Mouse (Mus musculus): ENCODE measurements around the gene Ndel1. TPM values are rescaled to one million over a fixed set of nuclear protein-coding genes. Genes with fewer than 3 reads are reported as not detected.

Ndel1 gene
- total and polyA plus RNA-seq, 3 experiments = 26.2 to 64.3 (median 39.4) TPM

DNA sequence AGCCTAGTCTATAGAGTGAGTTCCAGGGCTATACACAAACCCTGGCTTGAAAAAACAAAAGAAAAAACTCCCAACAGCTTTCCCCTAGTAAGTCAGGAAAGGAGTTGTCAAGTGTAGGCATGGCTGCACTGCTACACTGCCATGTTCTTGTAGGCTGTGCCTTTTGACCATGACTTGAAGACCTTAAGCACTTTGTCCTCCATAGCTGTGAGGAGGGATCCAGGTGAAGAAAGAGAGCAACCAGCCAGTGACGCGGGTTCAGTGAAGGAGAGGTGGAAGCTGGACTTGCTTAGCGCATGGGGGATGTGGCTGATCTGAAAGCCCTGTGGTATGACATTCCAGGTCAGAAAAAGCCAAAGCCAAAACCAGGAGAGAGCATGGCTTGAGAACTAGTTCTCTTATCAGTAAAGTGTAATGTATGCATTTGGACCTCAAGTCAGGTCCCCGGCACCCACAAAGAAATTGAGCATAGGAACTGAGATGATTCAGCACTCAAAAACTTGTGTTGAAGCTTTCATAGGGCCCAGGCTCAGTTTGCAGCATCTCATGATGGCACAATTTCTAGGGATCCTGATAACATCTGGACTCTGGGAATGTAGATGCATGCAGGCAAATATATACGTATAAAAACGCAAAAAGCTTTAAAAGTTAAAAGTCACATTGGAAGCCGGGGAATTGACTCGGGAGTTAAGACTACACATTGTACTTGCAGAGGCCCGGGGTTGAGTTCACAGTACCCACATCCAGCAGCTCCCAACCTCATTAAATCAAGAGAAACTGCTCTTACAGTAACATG is 34.2 kb upstream of the Ndel1 start:
- no peak for DNase-seq (ENCODE audit: low spot score)
- no peaks in the 10 kb centered on the region for H3K9me3 ChIP-seq (replicated peaks)
- peaks cover 46% of the 10 kb centered on the region for H3K4me1 ChIP-seq (ENCODE audit: insufficient read depth, low read depth, low read length)
- no peak overlapping the region for H3K4me3 ChIP-seq (ENCODE audit: low read depth, low read length)
- TF ChIP-seq TAL1 (conservative IDR thresholded peaks at IDR 0.05; ENCODE audit: low read depth, low read length) (no peak), GATA1 (IDR thresholded peaks at IDR 0.05; ENCODE audit: borderline replicate concordance, low read length) (no peak), GATA2 (IDR thresholded peaks at IDR 0.05; ENCODE audit: borderline replicate concordance, low read depth, low read length) (no peak), POLR2AphosphoS5 (IDR thresholded peaks at IDR 0.05; ENCODE audit: insufficient replicate concordance, low read depth, low read length) (0 out of 2 replicates have a peak, but pooled peaks have one; percentile 44), CTCF (IDR thresholded peaks at IDR 0.05; ENCODE audit: low read depth, low read length) (no peak)
- H3K36me3 ChIP-seq (replicated peaks) = peaks cover 51% of the 10 kb centered on the region
- peaks cover 2% of the 10 kb centered on the region; the same call in 1 of the 2 replicates for H3K27me3 ChIP-seq (ENCODE audit: insufficient read depth, low read length)
- ATAC-seq (ENCODE audit: extremely low read depth, insufficient number of reproducible peaks, low FRiP score, poor library complexity, severe bottlenecking) = no peak

- TF ChIP-seq GATA2 (IDR thresholded peaks at IDR 0.05; ENCODE audit: borderline replicate concordance, low read depth, low read length) (no peak), CTCF (IDR thresholded peaks at IDR 0.05; ENCODE audit: low read depth, low read length) (no peak), POLR2AphosphoS5 (IDR thresholded peaks at IDR 0.05; ENCODE audit: insufficient replicate concordance, low read depth, low read length) (no peak), TAL1 (conservative IDR thresholded peaks at IDR 0.05; ENCODE audit: low read depth, low read length) (no peak), GATA1 (IDR thresholded peaks at IDR 0.05; ENCODE audit: borderline replicate concordance, low read length) (no peak)
- H3K36me3 ChIP-seq (replicated peaks) = peaks cover 51% of the 10 kb centered on the region
- no peaks in the 10 kb centered on the region for H3K9me3 ChIP-seq (replicated peaks)
- peaks cover 3% of the 10 kb centered on the region for H3K27me3 ChIP-seq (ENCODE audit: insufficient read depth, low read length)
- H3K4me3 ChIP-seq (ENCODE audit: low read depth, low read length) = no peak overlapping the region
- H3K4me1 ChIP-seq (ENCODE audit: insufficient read depth, low read depth, low read length) = peaks cover 49% of the 10 kb centered on the region
- ATAC-seq (ENCODE audit: extremely low read depth, insufficient number of reproducible peaks, low FRiP score, poor library complexity, severe bottlenecking) = no peak
- DNase-seq (ENCODE audit: low spot score) = no peak
These were observed 33.5 kb upstream of the Ndel1 start for GRCm38 (mm10) chr11:68905138-68905531.

DNA sequence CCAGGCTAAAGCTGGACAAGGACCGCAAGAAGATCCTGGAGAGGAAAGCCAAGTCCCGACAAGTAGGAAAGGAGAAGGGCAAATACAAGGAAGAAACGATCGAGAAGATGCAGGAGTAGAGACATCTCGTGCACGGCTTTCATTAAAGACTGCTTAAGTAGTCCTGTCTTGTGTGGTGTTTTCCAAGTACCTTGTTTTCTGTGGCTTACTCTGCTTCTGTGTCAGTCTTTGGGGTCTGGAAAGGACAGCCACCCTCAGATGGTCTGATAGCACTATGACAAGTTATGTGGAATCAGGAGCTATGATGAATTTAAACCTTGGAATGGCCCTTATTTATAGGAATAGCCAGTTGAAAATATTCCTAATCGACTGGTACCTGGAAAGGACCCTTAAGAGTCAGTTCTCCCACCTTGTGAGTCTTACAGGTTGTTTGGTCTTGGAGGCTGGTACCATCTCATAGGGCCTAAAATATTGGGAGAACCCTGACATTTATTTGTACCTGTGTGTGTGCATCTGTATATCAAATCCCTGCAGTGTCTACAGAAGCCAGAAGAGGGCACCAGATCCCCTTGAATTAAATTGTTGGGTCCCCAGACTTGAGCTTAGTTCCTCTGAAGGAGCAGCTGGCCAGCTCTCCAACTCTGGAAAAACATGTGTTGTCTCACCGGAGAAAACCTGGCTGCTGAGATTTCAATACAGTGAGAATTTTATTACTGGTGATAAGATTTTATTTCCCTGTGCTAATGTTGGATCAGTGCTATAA is 32.9 kb upstream of the Ndel1 start:
- peaks cover 51% of the 10 kb centered on the region for H3K36me3 ChIP-seq (replicated peaks)
- no peak overlapping the region; the same call in 1 of the 2 replicates for H3K4me3 ChIP-seq (ENCODE audit: low read depth, low read length)
- DNase-seq (ENCODE audit: low spot score) (peak; percentile 20), ATAC-seq (ENCODE audit: extremely low read depth, insufficient number of reproducible peaks, low FRiP score, poor library complexity, severe bottlenecking) (no peak)
- TF ChIP-seq TAL1 (conservative IDR thresholded peaks at IDR 0.05; ENCODE audit: low read depth, low read length) = no peak
- TF ChIP-seq CTCF (IDR thresholded peaks at IDR 0.05; ENCODE audit: low read depth, low read length) = no peak
- no peak for TF ChIP-seq GATA2 (IDR thresholded peaks at IDR 0.05; ENCODE audit: borderline replicate concordance, low read depth, low read length)
- TF ChIP-seq POLR2AphosphoS5 (IDR thresholded peaks at IDR 0.05; ENCODE audit: insufficient replicate concordance, low read depth, low read length) = no peak
- no peak for TF ChIP-seq GATA1 (IDR thresholded peaks at IDR 0.05; ENCODE audit: borderline replicate concordance, low read length)
- H3K9me3 ChIP-seq (replicated peaks) = no peaks in the 10 kb centered on the region
- H3K27me3 ChIP-seq (ENCODE audit: insufficient read depth, low read length) = peaks cover 5% of the 10 kb centered on the region
- H3K4me1 ChIP-seq (ENCODE audit: insufficient read depth, low read depth, low read length) = peaks cover 53% of the 10 kb centered on the region

- Histone ChIP-seq H3K4me1 (ENCODE audit: insufficient read depth, low read depth, low read length) (peaks cover 54% of the 10 kb centered on the region), H3K27me3 (ENCODE audit: insufficient read depth, low read length) (peaks cover 6% of the 10 kb centered on the region), H3K36me3 (replicated peaks) (peaks cover 51% of the 10 kb centered on the region), H3K9me3 (replicated peaks) (no peaks in the 10 kb centered on the region), H3K4me3 (ENCODE audit: low read depth, low read length) (peak overlapping the region; percentile 92; the same call in 1 of the 2 replicates)
- DNase-seq (ENCODE audit: low spot score) (no peak), ATAC-seq (ENCODE audit: extremely low read depth, insufficient number of reproducible peaks, low FRiP score, poor library complexity, severe bottlenecking) (no peak)
- TF ChIP-seq CTCF (IDR thresholded peaks at IDR 0.05; ENCODE audit: low read depth, low read length) (no peak), POLR2AphosphoS5 (IDR thresholded peaks at IDR 0.05; ENCODE audit: insufficient replicate concordance, low read depth, low read length) (no peak), GATA2 (IDR thresholded peaks at IDR 0.05; ENCODE audit: borderline replicate concordance, low read depth, low read length) (no peak), GATA1 (IDR thresholded peaks at IDR 0.05; ENCODE audit: borderline replicate concordance, low read length) (no peak), TAL1 (conservative IDR thresholded peaks at IDR 0.05; ENCODE audit: low read depth, low read length) (no peak)
These were observed 32.1 kb upstream of the Ndel1 start for GRCm38 (mm10) chr11:68903775-68904174.

GRCm38 (mm10) chr11:68902823-68903222 is 31.2 kb upstream of the Ndel1 start:
- peaks cover 5% of the 10 kb centered on the region; the same call in 1 of the 2 replicates for H3K27me3 ChIP-seq (ENCODE audit: insufficient read depth, low read length)
- H3K4me1 ChIP-seq (ENCODE audit: insufficient read depth, low read depth, low read length) = peaks cover 63% of the 10 kb centered on the region
- H3K9me3 ChIP-seq (replicated peaks) = no peaks in the 10 kb centered on the region
- no peak for DNase-seq (ENCODE audit: low spot score)
- H3K4me3 ChIP-seq (ENCODE audit: low read depth, low read length) = peak overlapping the region; percentile 92
- ATAC-seq (ENCODE audit: extremely low read depth, insufficient number of reproducible peaks, low FRiP score, poor library complexity, severe bottlenecking) = no peak
- H3K36me3 ChIP-seq (replicated peaks) = peaks cover 51% of the 10 kb centered on the region
- no peak for TF ChIP-seq CTCF (IDR thresholded peaks at IDR 0.05; ENCODE audit: low read depth, low read length)
- no peak for TF ChIP-seq POLR2AphosphoS5 (IDR thresholded peaks at IDR 0.05; ENCODE audit: insufficient replicate concordance, low read depth, low read length)
- TF ChIP-seq TAL1 (conservative IDR thresholded peaks at IDR 0.05; ENCODE audit: low read depth, low read length) = no peak
- no peak for TF ChIP-seq GATA2 (IDR thresholded peaks at IDR 0.05; ENCODE audit: borderline replicate concordance, low read depth, low read length)
- TF ChIP-seq GATA1 (IDR thresholded peaks at IDR 0.05; ENCODE audit: borderline replicate concordance, low read length) = no peak

DNA sequence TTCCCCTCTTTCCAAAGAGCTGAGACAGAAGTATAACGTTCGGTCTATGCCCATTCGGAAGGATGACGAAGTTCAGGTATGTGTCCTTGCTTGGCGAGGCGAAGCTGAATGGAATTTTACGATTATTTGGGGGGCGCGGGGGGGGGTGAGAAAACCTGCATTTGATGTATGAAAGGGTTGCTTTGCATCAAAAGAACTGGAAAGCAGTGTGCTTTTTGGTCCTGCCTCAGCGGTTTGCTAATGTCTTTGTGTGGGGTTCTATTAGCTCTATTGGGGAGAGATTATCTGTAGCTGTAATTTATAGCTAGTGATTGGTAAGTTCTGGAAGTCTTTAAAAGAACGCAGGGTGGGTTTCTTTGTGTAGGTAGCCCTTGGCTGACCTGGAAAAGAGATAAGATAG is 30.7 kb upstream of the Ndel1 start:
- ATAC-seq (ENCODE audit: extremely low read depth, insufficient number of reproducible peaks, low FRiP score, poor library complexity, severe bottlenecking) (no peak), DNase-seq (ENCODE audit: low spot score) (no peak)
- H3K4me3 ChIP-seq (ENCODE audit: low read depth, low read length) = peak overlapping the region; percentile 92
- H3K36me3 ChIP-seq (replicated peaks) = peaks cover 50% of the 10 kb centered on the region
- H3K9me3 ChIP-seq (replicated peaks) = no peaks in the 10 kb centered on the region
- H3K4me1 ChIP-seq (ENCODE audit: insufficient read depth, low read depth, low read length) = peaks cover 63% of the 10 kb centered on the region
- peaks cover 5% of the 10 kb centered on the region; the same call in 1 of the 2 replicates for H3K27me3 ChIP-seq (ENCODE audit: insufficient read depth, low read length)
- TF ChIP-seq POLR2AphosphoS5 (IDR thresholded peaks at IDR 0.05; ENCODE audit: insufficient replicate concordance, low read depth, low read length) (no peak; the same call in 1 of the 2 replicates), TAL1 (conservative IDR thresholded peaks at IDR 0.05; ENCODE audit: low read depth, low read length) (no peak), GATA2 (IDR thresholded peaks at IDR 0.05; ENCODE audit: borderline replicate concordance, low read depth, low read length) (no peak), CTCF (IDR thresholded peaks at IDR 0.05; ENCODE audit: low read depth, low read length) (no peak), GATA1 (IDR thresholded peaks at IDR 0.05; ENCODE audit: borderline replicate concordance, low read length) (no peak)
